Mouse (Mus musculus) megakaryocyte, embryonic 14.5 days (primary cell): Measurements from ENCODE around the gene Gm14409.
"Not testable (repeated sequence)": the region's sequence is repeated elsewhere in the genome, so short reads cannot be mapped to it uniquely, and the experiment has no call there.

ENCODE experiments used
- FLI1 ChIP-seq: IDR thresholded peaks from 2 replicates; pipeline ENCODE4 v1.6.1; 2012; ENCODE audit warnings: low read length, inconsistent platforms, mixed read lengths
- GATA1 ChIP-seq: IDR thresholded peaks from 3 replicates; pipeline ENCODE4 v1.6.1; 2012; ENCODE audit warnings: mixed read lengths, low read length, inconsistent platforms, borderline replicate concordance

DNA sequence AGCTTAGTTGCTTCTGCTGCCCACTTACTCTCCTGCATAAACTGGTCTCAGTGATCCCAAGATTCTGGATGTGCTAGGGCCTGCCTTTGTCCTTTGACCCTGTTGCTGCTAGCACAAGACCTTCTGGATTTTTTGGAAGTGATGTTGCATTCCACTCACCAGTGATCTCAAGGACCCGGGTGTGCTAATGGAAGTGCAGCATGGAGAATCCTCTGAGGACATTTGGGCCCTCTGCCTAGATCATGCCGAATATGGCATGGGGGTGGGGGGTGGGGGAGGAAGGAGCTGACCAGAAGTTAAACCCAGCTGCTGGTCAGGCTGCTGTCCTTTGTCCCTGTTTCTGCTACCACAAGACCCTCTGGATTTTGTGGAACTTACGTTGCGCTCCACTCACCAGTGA is 42.8 kb upstream of the Gm14409 start:
- TF ChIP-seq GATA1, FLI1: not testable (repeated sequence)
